Mouse (Mus musculus): ENCODE measurements around the gene Kntc1.
"Not testable (repeated sequence)": the region's sequence is repeated elsewhere in the genome, so short reads cannot be mapped to it uniquely, and the experiment has no call there.

Gene Kntc1

GRCm38 (mm10) chr5:123749065-123750064 is at the start of gene Kntc1, which contains the start of gene Rsrc2:
Gene Kntc1, plus strand, starts transcription at chr5:123749716.
Gene Rsrc2, minus strand, starts transcription at chr5:123749414.
- peak; percentile 98 to 99 for DNase-seq (ENCODE audit: low spot score in 2 of 2)

DNA sequence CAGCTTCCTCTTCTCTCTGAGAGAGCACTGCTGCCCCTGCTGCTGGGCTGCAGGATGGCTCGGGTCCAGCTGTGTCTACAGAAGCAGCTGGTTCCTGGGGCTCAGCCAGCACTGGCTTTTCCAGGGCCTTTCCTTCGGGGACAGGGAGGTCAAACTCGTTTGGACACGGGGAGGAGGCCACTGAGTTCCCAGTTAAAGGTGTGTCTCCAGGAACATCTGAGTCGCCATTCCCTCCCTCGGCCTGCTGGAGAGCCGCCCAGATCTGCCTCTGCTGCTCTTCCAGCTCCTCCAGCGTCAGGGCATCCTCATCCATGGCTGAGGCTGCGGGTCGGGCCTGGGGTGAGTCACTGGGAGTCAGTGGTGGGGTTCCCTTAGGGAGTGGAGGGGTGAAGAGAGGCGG is 48.9 kb upstream of the Kntc1 start:
- no peak for DNase-seq (ENCODE audit: low spot score in 2 of 2)

GRCm38 (mm10) chr5:123708598-123708997 is 40.9 kb upstream of the Kntc1 start:
- DNase-seq (ENCODE audit: low spot score in 2 of 2): no peak

GRCm38 (mm10) chr5:123709571-123709970 is 39.9 kb upstream of the Kntc1 start:
- no peak for DNase-seq (ENCODE audit: low spot score in 2 of 2)

DNA sequence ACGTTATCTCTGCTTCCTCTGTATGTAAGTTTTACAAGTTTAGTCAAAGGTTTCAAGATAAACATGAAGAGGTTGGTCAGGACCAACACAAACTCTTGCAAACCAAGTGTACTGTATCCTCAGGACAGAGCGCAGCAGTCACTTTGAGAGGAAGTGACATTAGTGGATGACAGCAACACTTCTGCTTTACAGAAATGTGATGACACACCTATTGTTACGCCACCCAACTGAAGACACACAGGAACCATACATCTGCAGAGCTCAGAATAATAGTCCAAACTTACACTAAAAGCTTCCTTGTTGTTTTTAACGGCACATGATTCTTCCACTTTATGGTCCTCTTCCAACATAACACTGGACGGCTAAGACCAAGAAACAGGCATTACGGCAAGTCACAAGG is 35.7 kb upstream of the Kntc1 start:
- DNase-seq (ENCODE audit: low spot score in 2 of 2): peak in 1 of 2 experiments; percentile 18

DNA sequence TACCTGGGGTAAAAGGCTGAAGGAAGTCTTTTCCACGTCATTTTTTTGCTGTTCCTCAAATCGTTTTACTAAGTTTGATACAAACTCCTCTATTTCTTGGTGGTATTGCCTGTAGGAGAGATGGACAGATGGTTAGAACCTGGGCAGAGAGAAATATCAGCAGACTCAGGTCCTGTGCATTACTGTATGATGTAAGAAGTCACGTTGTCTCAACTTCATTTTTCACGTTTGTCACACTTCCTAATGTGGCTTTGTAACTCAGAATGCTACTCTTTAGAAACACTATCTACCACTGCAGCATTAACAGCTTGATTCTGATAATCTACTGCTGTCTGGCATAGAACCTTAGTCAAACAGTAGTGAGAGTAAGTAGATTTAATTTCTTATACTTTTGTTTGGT is 34.9 kb upstream of the Kntc1 start:
- DNase-seq (ENCODE audit: low spot score in 2 of 2): no peak

DNA sequence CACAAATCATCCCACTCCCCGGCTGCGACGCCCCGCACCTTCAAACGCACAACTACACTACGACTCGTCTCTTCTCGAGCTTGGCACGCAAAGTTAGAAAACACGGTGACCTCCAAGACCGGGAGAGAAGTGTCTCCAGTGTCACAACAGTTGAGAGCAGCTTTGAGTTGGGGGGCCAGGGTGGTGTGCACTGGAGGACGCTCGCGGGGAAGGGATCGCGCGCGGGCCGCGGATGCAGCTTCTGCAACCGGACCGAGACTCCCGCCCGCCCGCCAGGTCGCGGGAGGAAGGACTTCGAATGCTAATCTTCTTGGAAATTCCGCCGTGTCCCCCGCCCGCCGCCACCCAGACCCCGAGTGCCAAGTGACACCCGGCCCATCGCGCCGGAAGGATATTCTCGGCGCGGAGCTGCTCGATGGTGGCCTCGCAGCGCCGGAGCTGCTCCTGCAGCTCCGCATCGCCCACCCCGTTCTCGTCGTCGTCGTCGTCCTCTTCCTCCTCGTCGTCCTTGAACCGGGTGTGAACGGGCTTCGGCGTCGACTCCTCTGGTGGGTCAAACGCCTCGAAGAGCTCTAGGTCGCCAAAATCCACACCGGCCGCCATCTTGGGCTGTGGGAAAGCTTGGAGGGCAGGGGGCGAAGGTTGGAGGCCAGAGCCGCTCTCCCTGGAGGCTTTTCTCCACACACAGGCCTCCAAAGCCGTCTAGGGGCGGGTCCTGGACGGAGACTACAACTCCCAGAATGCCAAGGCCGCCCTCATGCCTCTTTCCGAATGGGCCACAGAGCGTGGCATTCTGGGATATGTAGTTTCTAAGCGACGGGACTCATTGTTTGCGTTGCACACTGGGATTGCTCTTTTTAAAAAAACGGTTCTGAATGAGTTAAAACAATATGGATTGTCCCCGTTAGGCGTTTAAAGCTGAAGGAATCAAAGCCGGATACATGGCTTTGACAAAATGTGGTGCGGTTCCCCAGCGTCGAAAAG is 28.9 kb upstream of the Kntc1 start, which contains the start of gene Zcchc8:
Gene Zcchc8 (minus strand): TSS at position 773 of the 984 bp plus-strand sequence.
- DNase-seq (ENCODE audit: low spot score in 2 of 2): peak; percentile 93 to 95

DNA sequence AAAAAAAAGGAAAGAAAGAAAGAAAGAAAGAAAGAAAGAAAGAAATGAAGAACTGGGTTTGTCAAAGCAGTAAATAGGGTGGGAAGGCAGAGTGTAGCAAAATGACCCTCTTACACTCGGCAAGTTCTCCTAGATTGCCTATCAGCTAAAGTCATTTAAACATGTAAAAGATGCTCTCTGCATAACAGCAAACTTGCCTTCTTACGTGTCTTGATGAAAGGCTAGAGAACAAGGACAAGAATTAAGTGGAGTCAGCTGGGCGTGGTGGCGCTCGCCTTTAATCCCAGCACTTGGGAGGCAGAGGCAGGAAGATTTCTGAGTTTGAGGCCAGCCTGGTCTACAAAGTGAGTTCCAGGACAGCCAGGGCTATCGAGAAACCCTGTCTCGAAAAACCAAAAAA is 25.7 kb upstream of the Kntc1 start:
- DNase-seq (ENCODE audit: low spot score in 2 of 2): not testable (repeated sequence)

- no peak for DNase-seq (ENCODE audit: low spot score in 2 of 2)
These were observed 18.5 kb upstream of the Kntc1 start for GRCm38 (mm10) chr5:123730981-123731380.

GRCm38 (mm10) chr5:123744358-123744757 is 5.2 kb upstream of the Kntc1 start:
- DNase-seq (ENCODE audit: low spot score in 2 of 2): no peak

GRCm38 (mm10) chr5:123746253-123746652 is 3.3 kb upstream of the Kntc1 start:
- DNase-seq (ENCODE audit: low spot score in 2 of 2): no peak

DNA sequence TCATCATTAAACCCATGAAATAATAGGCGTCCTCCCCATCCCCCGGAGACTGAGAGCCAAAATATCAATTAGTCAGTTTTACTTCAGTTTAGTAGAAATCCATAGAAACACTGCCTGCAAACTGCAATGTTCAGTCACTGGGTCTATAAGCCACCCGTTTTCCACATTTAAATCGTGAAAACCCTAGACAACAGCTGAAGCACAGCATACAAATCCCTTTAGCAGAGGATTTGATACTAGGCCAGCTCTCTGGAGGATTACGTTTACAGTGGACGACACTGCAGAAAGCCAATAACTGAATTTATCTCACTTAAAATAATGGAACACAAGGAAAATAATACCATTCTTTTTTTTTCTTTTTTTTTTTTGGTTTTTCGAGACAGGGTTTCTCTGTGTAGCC is 1.9 kb upstream of the Kntc1 start:
- DNase-seq (ENCODE audit: low spot score in 2 of 2): no peak

GRCm38 (mm10) chr5:123748339-123749064 is 1.0 kb upstream of the Kntc1 start:
- DNase-seq (ENCODE audit: low spot score in 2 of 2): peak in 1 of 2 experiments; percentile 6

DNA sequence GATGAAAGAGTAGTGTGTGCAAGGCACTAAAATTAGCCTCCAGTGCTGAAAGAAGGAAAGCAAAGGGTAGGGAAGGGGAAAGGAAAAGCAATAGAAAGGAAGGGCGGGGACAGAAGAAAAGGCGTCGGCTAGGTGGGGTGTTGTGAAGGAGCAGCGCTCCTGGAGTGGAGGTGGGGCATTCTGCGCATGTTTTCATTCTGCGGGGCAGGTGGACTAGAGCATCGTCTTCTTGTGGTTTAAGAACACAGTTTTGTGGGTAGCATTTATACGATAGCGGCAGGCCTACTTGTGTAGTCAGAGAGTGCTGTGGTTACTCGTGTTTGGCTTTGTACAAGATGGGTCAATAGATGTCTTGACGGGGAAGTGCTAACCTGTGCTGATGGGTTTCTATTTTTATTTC is 16.0 kb downstream of the Kntc1 start:
- peak in 1 of 2 experiments; percentile 10 for DNase-seq (ENCODE audit: low spot score in 2 of 2)

GRCm38 (mm10) chr5:123766455-123766854 is 16.9 kb downstream of the Kntc1 start:
- not testable (repeated sequence) for DNase-seq (ENCODE audit: low spot score in 2 of 2)

- DNase-seq (ENCODE audit: low spot score in 2 of 2): peak; percentile 8
These were observed 23.9 kb downstream of the Kntc1 start for GRCm38 (mm10) chr5:123773441-123773840.

GRCm38 (mm10) chr5:123780716-123781115 is 31.2 kb downstream of the Kntc1 start:
- peak in 1 of 2 experiments; percentile 10 for DNase-seq (ENCODE audit: low spot score in 2 of 2)

DNA sequence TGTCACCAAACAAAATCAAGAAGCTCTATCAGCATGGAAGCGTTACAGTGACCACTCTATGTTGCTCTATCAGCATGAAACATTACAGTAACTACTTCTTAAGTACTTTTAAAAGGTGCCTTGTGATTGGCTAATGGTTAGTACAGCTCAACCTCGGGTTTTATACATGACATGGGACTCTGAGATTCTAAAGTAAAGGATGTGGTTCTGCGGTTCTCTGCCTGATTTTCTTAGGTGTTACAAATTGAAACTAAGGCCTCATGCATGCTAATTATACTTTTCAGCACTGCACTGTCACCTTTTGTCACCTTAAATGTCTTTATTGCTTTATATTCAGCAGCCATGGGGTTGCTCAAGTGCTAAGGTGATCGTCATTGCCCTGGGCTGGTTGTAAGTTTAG is 32.3 kb downstream of the Kntc1 start:
- DNase-seq (ENCODE audit: low spot score in 2 of 2): no peak

GRCm38 (mm10) chr5:123788976-123789375 is 39.5 kb downstream of the Kntc1 start:
- DNase-seq (ENCODE audit: low spot score in 2 of 2): no peak

GRCm38 (mm10) chr5:123793081-123793480 is 43.6 kb downstream of the Kntc1 start:
- DNase-seq (ENCODE audit: low spot score in 2 of 2): no peak

- no peak for DNase-seq (ENCODE audit: low spot score in 2 of 2)
These were observed 56.8 kb downstream of the Kntc1 start for GRCm38 (mm10) chr5:123806334-123806733.

Measured in spleen, postnatal 36 days (tissue).